Mouse (Mus musculus): ENCODE measurements around the gene Ank2. TPM values are rescaled to one million over a fixed set of nuclear protein-coding genes. Genes with fewer than 3 reads are reported as not detected.

Ank2 gene
- 189 and 211 TPM in 2 replicates for polyA plus RNA-seq (2015; fragmentation: Nextera tagmentation; extraction: Ambion mirVana)

GRCm38 (mm10) chr3:127498742-127499400, at the start of gene Ank2:
Gene Ank2 (minus strand): TSS chr3:127499350.
- peak within 1 kb of the TSS; percentile 87 for H3K4me3 ChIP-seq (ENCODE audit: low read depth, low read length)
- H3K9ac ChIP-seq (ENCODE audit: low read depth, low read length) = peak within 1 kb of the TSS; percentile 87
- under 1% methylated on average over 56 of the region's 62 CpGs for WGBS
- no peaks in the 10 kb centered on the region for H3K9me3 ChIP-seq (replicated peaks; ENCODE audit: control insufficient read depth, low read length, poor library complexity, severe bottlenecking)
- peak within 1 kb of the TSS; percentile 97 for H3K4me2 ChIP-seq (ENCODE audit: low read length)
- peaks cover 9% of the 10 kb centered on the region for H3K4me1 ChIP-seq (ENCODE audit: control insufficient read depth, insufficient read depth, low read length)
- H3K27me3 ChIP-seq (ENCODE audit: control insufficient read depth, insufficient read depth, low read depth, low read length) = no peaks in the 10 kb centered on the region
- peak; percentile 82 for ATAC-seq
- H3K36me3 ChIP-seq (ENCODE audit: control insufficient read depth, insufficient read depth, low read length) = no peaks in the 10 kb centered on the region
- H3K27ac ChIP-seq (ENCODE audit: low read length) = peak within 1 kb of the TSS; percentile 76

GRCm38 (mm10) chr3:127547882-127548281, 48.7 kb upstream of the Ank2 start:
- H3K4me1 ChIP-seq (ENCODE audit: control insufficient read depth, insufficient read depth, low read length) = peaks cover 3% of the 10 kb centered on the region
- H3K9ac ChIP-seq (ENCODE audit: low read depth, low read length) = no peak overlapping the region
- H3K27me3 ChIP-seq (ENCODE audit: control insufficient read depth, insufficient read depth, low read depth, low read length) = no peaks in the 10 kb centered on the region
- no peak overlapping the region for H3K4me2 ChIP-seq (ENCODE audit: low read length)
- no peak overlapping the region for H3K4me3 ChIP-seq (ENCODE audit: low read depth, low read length)
- no peak for ATAC-seq
- H3K36me3 ChIP-seq (ENCODE audit: control insufficient read depth, insufficient read depth, low read length) = 0 out of 2 replicates have a peak, but pooled peaks cover 4% of the 10 kb centered on the region
- H3K27ac ChIP-seq (ENCODE audit: low read length) = no peak overlapping the region
- H3K9me3 ChIP-seq (replicated peaks; ENCODE audit: control insufficient read depth, low read length, poor library complexity, severe bottlenecking) = no peaks in the 10 kb centered on the region
- WGBS = 25% methylated on average over 4 of the region's 5 CpGs

GRCm38 (mm10) chr3:127544610-127545121, 45.5 kb upstream of the Ank2 start:
- no peaks in the 10 kb centered on the region for H3K9me3 ChIP-seq (replicated peaks; ENCODE audit: control insufficient read depth, low read length, poor library complexity, severe bottlenecking)
- WGBS = 24% methylated on average over 5 of the region's 5 CpGs
- no peaks in the 10 kb centered on the region for H3K4me1 ChIP-seq (ENCODE audit: control insufficient read depth, insufficient read depth, low read length)
- H3K4me3 ChIP-seq (ENCODE audit: low read depth, low read length) = no peak overlapping the region
- H3K27me3 ChIP-seq (ENCODE audit: control insufficient read depth, insufficient read depth, low read depth, low read length) = no peaks in the 10 kb centered on the region
- no peak for ATAC-seq
- H3K27ac ChIP-seq (ENCODE audit: low read length) = no peak overlapping the region
- no peak overlapping the region for H3K4me2 ChIP-seq (ENCODE audit: low read length)
- H3K9ac ChIP-seq (ENCODE audit: low read depth, low read length) = no peak overlapping the region
- 0 out of 2 replicates have a peak, but pooled peaks cover 5% of the 10 kb centered on the region for H3K36me3 ChIP-seq (ENCODE audit: control insufficient read depth, insufficient read depth, low read length)

GRCm38 (mm10) chr3:127543976-127544375, 44.8 kb upstream of the Ank2 start:
- Histone ChIP-seq H3K9me3 (replicated peaks; ENCODE audit: control insufficient read depth, low read length, poor library complexity, severe bottlenecking) (no peaks in the 10 kb centered on the region), H3K36me3 (ENCODE audit: control insufficient read depth, insufficient read depth, low read length) (0 out of 2 replicates have a peak, but pooled peaks cover 5% of the 10 kb centered on the region), H3K4me1 (ENCODE audit: control insufficient read depth, insufficient read depth, low read length) (no peaks in the 10 kb centered on the region), H3K9ac (ENCODE audit: low read depth, low read length) (no peak overlapping the region), H3K27me3 (ENCODE audit: control insufficient read depth, insufficient read depth, low read depth, low read length) (no peaks in the 10 kb centered on the region), H3K4me2 (ENCODE audit: low read length) (no peak overlapping the region), H3K27ac (ENCODE audit: low read length) (no peak overlapping the region), H3K4me3 (ENCODE audit: low read depth, low read length) (no peak overlapping the region)
- ATAC-seq = no peak
- 71% methylated on average over 4 of the region's 4 CpGs for WGBS

- WGBS = 69% methylated on average over 6 of the region's 6 CpGs
- Histone ChIP-seq H3K4me1 (ENCODE audit: control insufficient read depth, insufficient read depth, low read length) (no peaks in the 10 kb centered on the region), H3K27ac (ENCODE audit: low read length) (no peak overlapping the region), H3K9me3 (replicated peaks; ENCODE audit: control insufficient read depth, low read length, poor library complexity, severe bottlenecking) (no peaks in the 10 kb centered on the region), H3K27me3 (ENCODE audit: control insufficient read depth, insufficient read depth, low read depth, low read length) (no peaks in the 10 kb centered on the region), H3K4me3 (ENCODE audit: low read depth, low read length) (no peak overlapping the region), H3K9ac (ENCODE audit: low read depth, low read length) (no peak overlapping the region), H3K36me3 (ENCODE audit: control insufficient read depth, insufficient read depth, low read length) (0 out of 2 replicates have a peak, but pooled peaks cover 2% of the 10 kb centered on the region), H3K4me2 (ENCODE audit: low read length) (no peak overlapping the region)
- no peak for ATAC-seq
Measured at GRCm38 (mm10) chr3:127539193-127539592, 40.0 kb upstream of the Ank2 start.

- H3K4me3 ChIP-seq (ENCODE audit: low read depth, low read length) = no peak overlapping the region
- H3K9me3 ChIP-seq (replicated peaks; ENCODE audit: control insufficient read depth, low read length, poor library complexity, severe bottlenecking) = no peaks in the 10 kb centered on the region
- no peaks in the 10 kb centered on the region for H3K27me3 ChIP-seq (ENCODE audit: control insufficient read depth, insufficient read depth, low read depth, low read length)
- H3K4me1 ChIP-seq (ENCODE audit: control insufficient read depth, insufficient read depth, low read length) = no peaks in the 10 kb centered on the region
- WGBS = 10% methylated on average over 4 of the region's 4 CpGs
- H3K4me2 ChIP-seq (ENCODE audit: low read length) = no peak overlapping the region
- H3K9ac ChIP-seq (ENCODE audit: low read depth, low read length) = no peak overlapping the region
- H3K36me3 ChIP-seq (ENCODE audit: control insufficient read depth, insufficient read depth, low read length) = no peaks in the 10 kb centered on the region
- H3K27ac ChIP-seq (ENCODE audit: low read length) = no peak overlapping the region
- no peak for ATAC-seq
Measured at GRCm38 (mm10) chr3:127530293-127530692, 31.1 kb upstream of the Ank2 start.

GRCm38 (mm10) chr3:127529824-127530223, 30.7 kb upstream of the Ank2 start:
- no peaks in the 10 kb centered on the region for H3K9me3 ChIP-seq (replicated peaks; ENCODE audit: control insufficient read depth, low read length, poor library complexity, severe bottlenecking)
- H3K4me3 ChIP-seq (ENCODE audit: low read depth, low read length) = no peak overlapping the region
- no peaks in the 10 kb centered on the region for H3K27me3 ChIP-seq (ENCODE audit: control insufficient read depth, insufficient read depth, low read depth, low read length)
- no peak overlapping the region for H3K27ac ChIP-seq (ENCODE audit: low read length)
- H3K4me1 ChIP-seq (ENCODE audit: control insufficient read depth, insufficient read depth, low read length) = no peaks in the 10 kb centered on the region
- no peak overlapping the region for H3K9ac ChIP-seq (ENCODE audit: low read depth, low read length)
- no peak overlapping the region for H3K4me2 ChIP-seq (ENCODE audit: low read length)
- no peak for ATAC-seq
- no peaks in the 10 kb centered on the region for H3K36me3 ChIP-seq (ENCODE audit: control insufficient read depth, insufficient read depth, low read length)
- WGBS = 78% methylated on average over 4 of the region's 4 CpGs

GRCm38 (mm10) chr3:127529210-127529609, 30.1 kb upstream of the Ank2 start:
- Histone ChIP-seq H3K36me3 (ENCODE audit: control insufficient read depth, insufficient read depth, low read length) (no peaks in the 10 kb centered on the region), H3K4me2 (ENCODE audit: low read length) (no peak overlapping the region), H3K4me1 (ENCODE audit: control insufficient read depth, insufficient read depth, low read length) (no peaks in the 10 kb centered on the region), H3K27ac (ENCODE audit: low read length) (no peak overlapping the region), H3K9me3 (replicated peaks; ENCODE audit: control insufficient read depth, low read length, poor library complexity, severe bottlenecking) (no peaks in the 10 kb centered on the region), H3K4me3 (ENCODE audit: low read depth, low read length) (no peak overlapping the region), H3K9ac (ENCODE audit: low read depth, low read length) (no peak overlapping the region), H3K27me3 (ENCODE audit: control insufficient read depth, insufficient read depth, low read depth, low read length) (no peaks in the 10 kb centered on the region)
- WGBS = 87% methylated on average over 3 of the region's 3 CpGs
- no peak for ATAC-seq

- no peak overlapping the region for H3K4me2 ChIP-seq (ENCODE audit: low read length)
- H3K27ac ChIP-seq (ENCODE audit: low read length) = no peak overlapping the region
- ATAC-seq = no peak
- H3K36me3 ChIP-seq (ENCODE audit: control insufficient read depth, insufficient read depth, low read length) = no peaks in the 10 kb centered on the region
- H3K27me3 ChIP-seq (ENCODE audit: control insufficient read depth, insufficient read depth, low read depth, low read length) = no peaks in the 10 kb centered on the region
- no peak overlapping the region for H3K9ac ChIP-seq (ENCODE audit: low read depth, low read length)
- no peaks in the 10 kb centered on the region for H3K4me1 ChIP-seq (ENCODE audit: control insufficient read depth, insufficient read depth, low read length)
- no peaks in the 10 kb centered on the region for H3K9me3 ChIP-seq (replicated peaks; ENCODE audit: control insufficient read depth, low read length, poor library complexity, severe bottlenecking)
- no peak overlapping the region for H3K4me3 ChIP-seq (ENCODE audit: low read depth, low read length)
- 79% methylated on average over 5 of the region's 5 CpGs for WGBS
Measured at GRCm38 (mm10) chr3:127527465-127528034, 28.4 kb upstream of the Ank2 start.
